Mouse (Mus musculus) stomach, embryonic 15.5 days (tissue): ENCODE results near the gene Depp1. TPM values are rescaled to one million over a fixed set of nuclear protein-coding genes. Genes with fewer than 3 reads are reported as not detected.

ENCODE experiments used
- ATAC-seq: fragments of 200-750 bp; cut with Nextera tagmentation; 2 replicates; pipeline ENCODE4 v1.8.0; 2017; ENCODE audit warnings: low read depth, moderate number of reproducible peaks, moderate TSS enrichment; ENCODE audit not compliant: insufficient read depth, low FRiP score
- H3K27ac ChIP-seq: fragments of 300-500 bp; sonication (generic); 2 replicates; pipeline ENCODE4 v1.5.1; 2015; ENCODE audit warnings: mild to moderate bottlenecking, inconsistent platforms
- H3K27me3 ChIP-seq: fragments of 300-500 bp; sonication (generic); replicated peaks from 2 replicates; pipeline ENCODE4 v1.6.1; 2015; ENCODE audit warnings: inconsistent platforms
- H3K36me3 ChIP-seq: fragments of 300-500 bp; sonication (generic); 2 replicates; pipeline ENCODE4 v1.6.1; 2015; ENCODE audit warnings: inconsistent platforms
- H3K4me1 ChIP-seq: fragments of 300-500 bp; sonication (generic); 2 replicates; pipeline ENCODE4 v1.6.1; 2015; ENCODE audit warnings: inconsistent platforms
- H3K4me2 ChIP-seq: fragments of 300-500 bp; sonication (generic); 2 replicates; pipeline ENCODE4 v1.6.1; 2015; ENCODE audit warnings: mild to moderate bottlenecking, inconsistent platforms
- H3K4me3 ChIP-seq: fragments of 300-500 bp; sonication (generic); replicated peaks from 2 replicates; pipeline ENCODE4 v1.5.1; 2015; ENCODE audit warnings: inconsistent platforms
- H3K9ac ChIP-seq: fragments of 300-500 bp; sonication (generic); 2 replicates; pipeline ENCODE4 v1.6.1; 2015; ENCODE audit warnings: inconsistent platforms
- H3K9me3 ChIP-seq: fragments of 300-500 bp; sonication (generic); 2 replicates; pipeline ENCODE4 v1.6.1; 2016; ENCODE audit warnings: inconsistent platforms
- WGBS: fragments of 180-500 bp; shearing (Covaris S2); methylation state at CpG from one replicate; pipeline ENCODE4 v1.1.7; 2015; 5-methylcytosine and 5-hydroxymethylcytosine counted together
- polyA plus RNA-seq: library from polyadenylated mRNA; unstranded; fragments of >200 nt; fragmentation: Nextera tagmentation; extraction: Ambion mirVana; gene quantifications from 2 replicates; pipeline ENCODE4 v1.2.1, GENCODE M21; 2015

The Depp1 gene
- polyA plus RNA-seq, 1 experiment from 2014 or later: 32.2 TPM

DNA sequence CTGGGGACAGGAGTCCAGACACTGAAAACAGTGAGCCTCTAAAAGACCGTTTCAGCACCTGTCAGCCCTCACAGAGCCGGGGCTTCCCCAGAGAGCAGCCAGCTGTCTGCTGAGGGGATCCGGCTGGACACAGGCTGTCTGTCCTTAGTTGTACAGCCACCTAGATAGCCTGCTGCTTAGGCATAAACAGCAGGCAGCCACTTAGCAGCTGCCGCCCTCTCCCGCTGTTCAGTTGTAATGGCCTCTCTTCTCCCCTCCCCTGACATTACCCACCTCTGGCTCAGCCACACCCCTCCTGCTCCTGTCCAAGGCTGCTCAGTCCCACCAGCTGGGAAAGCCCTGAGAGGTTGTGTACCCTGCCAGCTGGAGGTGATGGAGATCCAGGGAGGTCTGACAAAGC is 20.6 kb downstream of the Depp1 start:
- Histone ChIP-seq H3K4me1 (peaks cover 32% of the 10 kb centered on the region), H3K4me2 (0 out of 2 replicates have a peak overlapping the region, but pooled peaks have one; percentile 4), H3K27ac (no peak overlapping the region), H3K9me3 (no peaks in the 10 kb centered on the region), H3K27me3 (no peaks in the 10 kb centered on the region), H3K9ac (no peak overlapping the region), H3K36me3 (no peaks in the 10 kb centered on the region), H3K4me3 (no peak overlapping the region)
- ATAC-seq: peak; percentile 15; the same call in 1 of the 2 replicates
- WGBS: 15% methylated on average over 5 of the region's 5 CpGs

DNA sequence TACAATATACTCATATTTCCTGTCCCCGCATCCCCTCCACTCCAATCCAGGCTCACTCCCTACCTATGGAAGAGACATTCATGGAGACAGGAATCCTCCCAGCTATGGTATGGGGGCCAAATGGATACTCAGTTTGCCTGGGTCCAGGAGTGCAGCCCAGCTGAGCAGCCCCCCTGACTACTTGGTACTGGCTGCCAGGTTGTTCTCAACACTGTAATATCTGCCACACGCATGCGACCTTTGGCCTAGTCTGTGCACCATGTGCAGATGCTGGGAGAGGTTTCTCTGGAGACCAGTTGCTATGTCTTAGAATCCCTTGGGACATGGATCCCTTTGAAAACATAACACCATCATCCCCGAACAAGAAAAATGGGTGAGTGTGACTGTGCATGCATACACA is 21.4 kb downstream of the Depp1 start:
- 79% methylated on average over 4 of the region's 4 CpGs for WGBS
- no peak overlapping the region; the same call in 1 of the 2 replicates for H3K4me2 ChIP-seq
- H3K27ac ChIP-seq: no peak overlapping the region
- ATAC-seq: no peak
- no peaks in the 10 kb centered on the region for H3K27me3 ChIP-seq
- peaks cover 33% of the 10 kb centered on the region for H3K4me1 ChIP-seq
- no peak overlapping the region for H3K9ac ChIP-seq
- no peaks in the 10 kb centered on the region for H3K9me3 ChIP-seq
- no peaks in the 10 kb centered on the region for H3K36me3 ChIP-seq
- no peak overlapping the region for H3K4me3 ChIP-seq

GRCm38 (mm10) chr6:116672349-116672748 is 21.9 kb downstream of the Depp1 start:
- Histone ChIP-seq H3K4me2 (peak overlapping the region; percentile 27; the same call in 1 of the 2 replicates), H3K27ac (no peak overlapping the region), H3K9ac (no peak overlapping the region), H3K4me3 (no peak overlapping the region), H3K27me3 (no peaks in the 10 kb centered on the region), H3K9me3 (no peaks in the 10 kb centered on the region), H3K4me1 (peaks cover 34% of the 10 kb centered on the region), H3K36me3 (no peaks in the 10 kb centered on the region)
- 70% methylated on average over 5 of the region's 5 CpGs for WGBS
- ATAC-seq: no peak

DNA sequence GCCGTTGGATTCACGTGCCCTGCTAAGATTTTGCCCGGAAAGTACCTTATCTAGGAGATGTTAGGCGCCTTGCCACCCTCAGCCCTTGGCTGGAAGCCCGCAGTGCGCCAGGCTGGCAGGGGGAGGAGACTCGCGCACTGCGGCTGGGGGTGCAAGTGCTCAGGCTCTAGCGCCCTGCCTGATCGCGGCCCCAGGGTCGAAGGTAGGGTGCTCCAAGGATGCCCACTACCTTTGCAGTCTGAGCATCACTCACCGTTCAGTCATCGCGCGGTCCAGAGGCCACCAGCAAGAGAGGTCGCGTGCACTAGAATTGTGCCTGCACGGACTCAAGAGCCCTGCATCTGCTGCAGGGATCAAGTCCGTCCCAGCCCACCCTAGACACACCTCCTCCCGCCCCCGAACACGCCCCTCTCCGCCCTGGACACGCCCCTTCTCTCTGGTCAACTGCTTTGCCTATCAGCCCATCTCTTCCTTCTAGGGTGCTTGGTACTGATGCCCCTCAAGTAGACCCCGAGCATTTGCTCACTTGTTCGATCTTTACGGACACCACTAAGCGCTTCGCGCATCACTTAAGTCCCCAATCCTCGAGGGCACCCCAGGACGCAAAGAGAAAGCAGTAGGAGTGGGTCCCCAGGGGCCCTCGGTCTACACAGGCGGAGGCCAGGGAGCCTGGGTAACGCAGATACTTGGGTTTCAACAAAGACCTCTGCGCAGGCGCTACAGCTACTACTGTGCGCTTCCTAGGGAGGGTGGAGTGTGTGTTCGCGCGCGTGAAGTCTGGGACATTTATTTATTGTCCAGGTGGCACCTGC is 23.3 kb downstream of the Depp1 start, which contains the start of gene Rassf4:
Gene Rassf4, minus strand, starts transcription at position 482 of the 812 bp plus-strand sequence.
- WGBS: under 1% methylated on average over 44 of the region's 44 CpGs
- H3K9ac ChIP-seq: 0 out of 2 replicates have a peak within 1 kb of the TSS, but pooled peaks have one; percentile 16
- no peaks in the 10 kb centered on the region for H3K27me3 ChIP-seq
- H3K9me3 ChIP-seq: no peaks in the 10 kb centered on the region
- H3K27ac ChIP-seq: peak within 1 kb of the TSS; percentile 80
- peaks cover 34% of the 10 kb centered on the region for H3K4me1 ChIP-seq
- H3K4me2 ChIP-seq: peak within 1 kb of the TSS; percentile 98
- peak within 1 kb of the TSS; percentile 52 for H3K4me3 ChIP-seq
- no peaks in the 10 kb centered on the region for H3K36me3 ChIP-seq
- peak; percentile 87 for ATAC-seq

DNA sequence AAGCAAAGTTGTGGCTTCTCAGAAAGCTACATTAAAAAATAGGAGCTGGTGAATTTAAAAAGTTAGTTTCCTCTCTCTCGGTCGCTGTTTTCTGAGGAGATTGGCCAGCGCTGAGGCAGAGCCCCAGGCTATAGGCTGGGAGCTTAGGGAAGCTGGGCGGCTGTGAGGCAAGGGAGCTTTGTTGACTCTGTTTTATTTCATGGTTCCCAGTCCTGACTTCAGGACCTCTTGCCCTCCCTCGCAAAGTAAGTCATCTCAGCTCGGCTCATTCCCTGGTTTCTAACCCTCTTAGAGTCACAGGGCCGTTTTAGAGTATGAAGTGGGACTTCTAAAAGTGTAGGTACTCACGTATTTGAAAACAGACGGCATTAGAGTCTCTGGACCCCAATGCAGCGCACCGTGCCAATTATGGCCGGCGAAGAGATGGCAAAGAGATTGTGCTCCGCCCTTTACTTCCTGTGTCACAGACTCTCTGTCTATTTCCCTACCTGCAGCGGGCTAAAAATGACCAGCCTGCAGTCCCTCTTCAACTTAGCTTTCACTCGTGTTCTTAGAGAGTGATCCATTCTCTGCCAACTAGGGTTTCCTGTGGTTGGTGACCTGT is 24.0 kb downstream of the Depp1 start:
- WGBS: 20% methylated on average over 16 of the region's 16 CpGs
- ATAC-seq: no peak
- Histone ChIP-seq H3K36me3 (no peaks in the 10 kb centered on the region), H3K27me3 (no peaks in the 10 kb centered on the region), H3K27ac (peak overlapping the region; percentile 80), H3K4me3 (peak overlapping the region; percentile 52), H3K4me2 (peak overlapping the region; percentile 98), H3K9ac (0 out of 2 replicates have a peak overlapping the region, but pooled peaks have one; percentile 16), H3K9me3 (no peaks in the 10 kb centered on the region), H3K4me1 (peaks cover 34% of the 10 kb centered on the region)

DNA sequence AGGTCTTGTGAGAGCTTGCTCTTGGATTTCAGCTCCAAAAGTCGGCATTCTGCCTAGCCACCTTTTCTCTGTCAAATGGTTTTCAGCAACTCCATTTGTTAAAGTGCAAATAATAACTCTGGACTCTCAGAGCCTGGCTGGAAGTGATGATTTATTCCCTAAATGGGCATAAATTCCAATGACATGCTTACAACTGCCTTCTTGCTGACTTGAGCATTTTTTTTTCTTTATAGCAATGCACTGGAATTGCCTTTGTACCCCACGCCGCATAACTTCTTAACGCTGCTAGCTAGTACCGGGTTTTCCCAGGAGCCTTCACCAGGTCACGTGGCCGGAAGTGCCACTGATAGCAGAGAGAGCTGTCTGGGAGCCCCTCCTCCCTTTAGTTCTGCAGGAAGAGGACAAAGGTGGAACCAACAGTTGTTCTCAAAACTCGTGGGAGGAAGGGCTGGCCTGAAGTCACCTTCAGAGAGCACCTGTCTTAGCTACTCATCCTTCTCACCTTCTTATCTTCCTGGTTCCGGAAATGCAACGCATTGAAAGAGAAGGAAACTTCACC is 26.0 kb downstream of the Depp1 start:
- 54% methylated on average over 10 of the region's 10 CpGs for WGBS
- ATAC-seq: no peak

DNA sequence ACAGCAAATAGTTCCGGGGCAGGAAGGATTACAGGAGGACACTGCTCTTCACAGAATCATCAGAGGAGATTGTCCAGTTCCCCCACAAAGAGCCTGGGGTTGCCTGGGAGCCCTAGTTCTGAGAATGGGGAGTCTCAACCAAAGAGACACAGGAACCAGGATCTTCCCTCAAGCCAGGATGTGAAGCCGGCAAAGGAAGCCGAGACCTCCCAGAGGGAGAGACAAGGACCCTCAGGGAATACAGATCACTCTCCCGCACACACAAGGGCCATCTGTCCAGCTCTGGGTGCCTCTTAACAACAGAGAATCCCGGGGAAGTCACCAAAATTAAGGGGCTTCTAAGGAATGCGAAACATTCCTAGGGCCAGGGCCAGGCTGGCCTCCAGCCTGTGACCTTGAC is 26.9 kb downstream of the Depp1 start:
- Histone ChIP-seq H3K36me3 (no peaks in the 10 kb centered on the region), H3K4me1 (peaks cover 19% of the 10 kb centered on the region), H3K4me2 (no peak overlapping the region), H3K9me3 (no peaks in the 10 kb centered on the region), H3K4me3 (no peak overlapping the region), H3K27ac (no peak overlapping the region), H3K9ac (no peak overlapping the region), H3K27me3 (no peaks in the 10 kb centered on the region)
- 65% methylated on average over 6 of the region's 6 CpGs for WGBS
- ATAC-seq: no peak

More for the DNA sequence above, 26.0 kb downstream of the Depp1 start:
- peaks cover 20% of the 10 kb centered on the region for H3K4me1 ChIP-seq
- H3K9me3 ChIP-seq: no peaks in the 10 kb centered on the region
- no peak overlapping the region for H3K4me3 ChIP-seq
- no peaks in the 10 kb centered on the region for H3K27me3 ChIP-seq
- no peak overlapping the region for H3K9ac ChIP-seq
- H3K27ac ChIP-seq: no peak overlapping the region
- H3K36me3 ChIP-seq: no peaks in the 10 kb centered on the region
- no peak overlapping the region for H3K4me2 ChIP-seq

GRCm38 (mm10) chr6:116679563-116680288 is 29.3 kb downstream of the Depp1 start:
- H3K27me3 ChIP-seq: no peaks in the 10 kb centered on the region
- H3K27ac ChIP-seq: no peak overlapping the region
- H3K4me3 ChIP-seq: no peak overlapping the region
- 0 out of 2 replicates have a peak, but pooled peaks cover 3% of the 10 kb centered on the region for H3K4me1 ChIP-seq
- H3K9ac ChIP-seq: no peak overlapping the region
- no peaks in the 10 kb centered on the region for H3K9me3 ChIP-seq
- WGBS: 66% methylated on average over 5 of the region's 5 CpGs
- no peaks in the 10 kb centered on the region for H3K36me3 ChIP-seq
- no peak for ATAC-seq
- no peak overlapping the region for H3K4me2 ChIP-seq

- H3K4me1 ChIP-seq: no peaks in the 10 kb centered on the region
- WGBS: 26% methylated on average over 6 of the region's 6 CpGs
- no peak overlapping the region for H3K9ac ChIP-seq
- ATAC-seq: no peak
- H3K4me3 ChIP-seq: no peak overlapping the region
- H3K9me3 ChIP-seq: no peaks in the 10 kb centered on the region
- H3K36me3 ChIP-seq: no peaks in the 10 kb centered on the region
- H3K27me3 ChIP-seq: no peaks in the 10 kb centered on the region
- H3K27ac ChIP-seq: no peak overlapping the region
- no peak overlapping the region for H3K4me2 ChIP-seq
Measured at GRCm38 (mm10) chr6:116682317-116682716, 31.9 kb downstream of the Depp1 start.

GRCm38 (mm10) chr6:116693639-116694038 is 43.2 kb downstream of the Depp1 start:
- H3K9me3 ChIP-seq: no peaks in the 10 kb centered on the region
- ATAC-seq: no peak

GRCm38 (mm10) chr6:116694346-116694745 is 43.9 kb downstream of the Depp1 start:
- H3K9ac ChIP-seq: no peak overlapping the region
- no peak overlapping the region for H3K27ac ChIP-seq
- H3K4me2 ChIP-seq: no peak overlapping the region
- 77% methylated on average over 3 of the region's 3 CpGs for WGBS
- H3K9me3 ChIP-seq: no peaks in the 10 kb centered on the region
- ATAC-seq: no peak
- no peaks in the 10 kb centered on the region for H3K27me3 ChIP-seq
- no peaks in the 10 kb centered on the region for H3K4me1 ChIP-seq
- H3K36me3 ChIP-seq: no peaks in the 10 kb centered on the region
- no peak overlapping the region for H3K4me3 ChIP-seq

More at GRCm38 (mm10) chr6:116693639-116694038, 43.2 kb downstream of the Depp1 start:
- H3K4me3 ChIP-seq: no peak overlapping the region
- WGBS: 77% methylated on average over 4 of the region's 4 CpGs
- no peaks in the 10 kb centered on the region for H3K27me3 ChIP-seq
- no peaks in the 10 kb centered on the region for H3K36me3 ChIP-seq
- H3K4me2 ChIP-seq: no peak overlapping the region
- no peak overlapping the region for H3K27ac ChIP-seq
- H3K9ac ChIP-seq: no peak overlapping the region
- H3K4me1 ChIP-seq: no peaks in the 10 kb centered on the region
